In the genomic region with DNA sequence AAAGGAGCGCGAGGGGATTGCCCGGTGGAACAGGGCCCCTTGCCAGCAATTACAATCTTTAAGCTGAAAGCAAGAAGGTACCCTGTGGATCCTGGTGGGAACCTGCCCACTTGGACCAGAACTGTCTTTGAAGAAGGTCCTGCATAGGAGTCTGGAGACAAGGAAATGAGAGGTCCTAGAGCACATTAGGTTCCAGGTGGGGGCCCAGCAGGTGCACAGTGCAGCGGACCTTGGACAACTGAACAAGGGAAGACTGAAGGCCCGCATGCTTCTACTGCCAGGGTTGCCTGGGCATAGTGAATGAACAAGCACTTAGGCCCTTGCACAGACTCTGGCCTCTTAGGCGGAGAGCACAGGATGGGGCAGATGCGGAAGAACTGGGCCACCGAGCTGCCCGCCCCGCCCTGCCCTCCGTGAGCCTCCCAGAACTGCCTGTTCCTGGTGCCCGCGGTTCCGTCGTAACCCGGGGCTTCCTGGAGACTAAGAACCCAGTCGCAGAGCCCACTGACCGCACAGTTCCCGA, we compare ENCODE assay signal across 8 mouse cellular contexts. TPM values are rescaled to one million over a fixed set of nuclear protein-coding genes. Genes with fewer than 3 reads are reported as not detected.
DNase-seq lines count a peak whose midpoint lies in the region; ATAC-seq lines count a peak whose summit lies in the region.

No protein-coding gene starts in this region.

- WGBS in intestine, embryonic 15.5 days, result 4% methylated on average over 19 of the region's 19 CpGs

- DNase-seq in heart, adult 8-10 months (ENCODE audit: low spot score), result peak; percentile 16
- DNase-seq in heart, adult 11 months, result no peak
- DNase-seq in NIH3T3 (ENCODE audit: low read depth), result peak; percentile 42
- no peak for DNase-seq in adrenal gland, postnatal 4 days (ENCODE audit: low spot score in 2 of 2)
- no peak for DNase-seq in thymus, postnatal 36 days

- H3K9ac ChIP-seq in intestine, embryonic 15.5 days, result peak overlapping the region; percentile 75

- peak overlapping the region; percentile 97 for H3K4me2 ChIP-seq in intestine, embryonic 15.5 days (replicated peaks)

- ATAC-seq in erythroblast, adult 5-6 weeks (replicated peaks; ENCODE audit: low FRiP score, poor library complexity, severe bottlenecking), result peak; percentile 50
- peak; percentile 82 for ATAC-seq in intestine, embryonic 15.5 days
- ATAC-seq in megakaryocyte, adult 5-6 weeks (ENCODE audit: poor library complexity, severe bottlenecking), result peak; percentile 64

- no peaks in the 10 kb centered on the region; the same call in 1 of the 2 replicates for H3K27me3 ChIP-seq in intestine, embryonic 15.5 days (replicated peaks)

- no peaks in the 10 kb centered on the region for H3K36me3 ChIP-seq in intestine, embryonic 15.5 days

- peak overlapping the region; percentile 75 for H3K4me3 ChIP-seq in intestine, embryonic 15.5 days (replicated peaks)

- peak overlapping the region; percentile 91 for H3K27ac ChIP-seq in intestine, embryonic 15.5 days

- H3K4me1 ChIP-seq in intestine, embryonic 15.5 days (replicated peaks), result peaks cover 5% of the 10 kb centered on the region

- no peaks in the 10 kb centered on the region for H3K9me3 ChIP-seq in intestine, embryonic 15.5 days

RNA-seq across cellular contexts. Expression of a gene that starts 0.6 kb away (rescaled TPM):
- total RNA-seq in heart, adult 8-10 months (2022), result 1 to 10 TPM; 3.0 to 6.7 (median 5.4) TPM
- 16.1 and 19.6 TPM in 2 replicates for total RNA-seq in erythroblast, adult 5-6 weeks (2015; ENCODE audit: low replicate concordance)
- 15.5 and 18.7 TPM in 2 replicates for total RNA-seq in erythroblast, adult 5-6 weeks (2017; ENCODE audit: low replicate concordance)
- 79.2 and 90.8 TPM in 2 replicates for polyA plus RNA-seq in intestine, embryonic 15.5 days (2015; fragmentation: Nextera tagmentation; extraction: Ambion mirVana)
- 47.2 and 53.9 TPM in 2 replicates for total RNA-seq in megakaryocyte, adult 5-6 weeks (2015)
- 106 and 108 TPM in 2 replicates for total RNA-seq in megakaryocyte, adult 5-6 weeks (2017)
- 10 to 100 TPM; 30.3 to 38.3 TPM for total RNA-seq in adrenal gland, postnatal 4 days (2021)

RNA-seq across cellular contexts. Expression of a gene that starts 15.1 kb away (rescaled TPM):
- 10 to 100 TPM; 26.9 to 35.6 (median 31.4) TPM for total RNA-seq in heart, adult 8-10 months (2022)
- total RNA-seq in erythroblast, adult 5-6 weeks (2015; ENCODE audit: low replicate concordance), result 5.2 and 8.1 TPM in 2 replicates
- 27.6 and 28.2 TPM in 2 replicates for total RNA-seq in erythroblast, adult 5-6 weeks (2017; ENCODE audit: low replicate concordance)
- 71.7 and 72.4 TPM in 2 replicates for polyA plus RNA-seq in intestine, embryonic 15.5 days (2015; fragmentation: Nextera tagmentation; extraction: Ambion mirVana)
- 26.2 and 30.7 TPM in 2 replicates for total RNA-seq in megakaryocyte, adult 5-6 weeks (2015)
- 49.7 and 69.3 TPM in 2 replicates for total RNA-seq in megakaryocyte, adult 5-6 weeks (2017)
- total RNA-seq in adrenal gland, postnatal 4 days (2021), result 10 to 100 TPM; 83.9 to 89.0 TPM

RNA-seq across cellular contexts. Expression of a gene that starts 15.1 kb away (rescaled TPM):
- 10 to 100 TPM; 14.9 to 17.6 (median 17.1) TPM for total RNA-seq in heart, adult 8-10 months (2022)
- 1.3 and 2.9 TPM in 2 replicates for total RNA-seq in erythroblast, adult 5-6 weeks (2015; ENCODE audit: low replicate concordance)
- 9.6 and 15.9 TPM in 2 replicates for total RNA-seq in erythroblast, adult 5-6 weeks (2017; ENCODE audit: low replicate concordance)
- polyA plus RNA-seq in intestine, embryonic 15.5 days (2015; fragmentation: Nextera tagmentation; extraction: Ambion mirVana), result 13.8 and 16.5 TPM in 2 replicates
- total RNA-seq in megakaryocyte, adult 5-6 weeks (2015), result 6.0 and 6.4 TPM in 2 replicates
- total RNA-seq in megakaryocyte, adult 5-6 weeks (2017), result 17.4 TPM in 2 replicates
- 10 to 100 TPM; 28.5 to 28.9 TPM for total RNA-seq in adrenal gland, postnatal 4 days (2021)

RNA-seq across cellular contexts. Expression of a gene that starts 27.7 kb away (rescaled TPM):
- 1 to 10 TPM; 4.6 to 7.5 (median 6.2) TPM for total RNA-seq in heart, adult 8-10 months (2022)
- total RNA-seq in erythroblast, adult 5-6 weeks (2015; ENCODE audit: low replicate concordance), result 4.2 and 7.1 TPM in 2 replicates
- 1.5 and 5.0 TPM in 2 replicates for total RNA-seq in erythroblast, adult 5-6 weeks (2017; ENCODE audit: low replicate concordance)
- polyA plus RNA-seq in intestine, embryonic 15.5 days (2015; fragmentation: Nextera tagmentation; extraction: Ambion mirVana), result 21.8 and 24.0 TPM in 2 replicates
- total RNA-seq in megakaryocyte, adult 5-6 weeks (2015), result 6.7 and 9.4 TPM in 2 replicates
- 6.7 and 8.8 TPM in 2 replicates for total RNA-seq in megakaryocyte, adult 5-6 weeks (2017)
- 10 to 100 TPM; 20.3 to 21.3 TPM for total RNA-seq in adrenal gland, postnatal 4 days (2021)

RNA-seq across cellular contexts. Expression of a gene that starts 40.4 kb away (rescaled TPM):
- total RNA-seq in heart, adult 8-10 months (2022), result 100 to 1,000 TPM in 1 of 4 experiments, 10 to 100 TPM in 3; 89.6 to 108 (median 95.0) TPM
- 17.6 and 33.6 TPM in 2 replicates for total RNA-seq in erythroblast, adult 5-6 weeks (2015; ENCODE audit: low replicate concordance)
- 18.8 and 37.7 TPM in 2 replicates for total RNA-seq in erythroblast, adult 5-6 weeks (2017; ENCODE audit: low replicate concordance)
- 136 and 141 TPM in 2 replicates for polyA plus RNA-seq in intestine, embryonic 15.5 days (2015; fragmentation: Nextera tagmentation; extraction: Ambion mirVana)
- 38.3 and 46.3 TPM in 2 replicates for total RNA-seq in megakaryocyte, adult 5-6 weeks (2015)
- 69.8 and 73.4 TPM in 2 replicates for total RNA-seq in megakaryocyte, adult 5-6 weeks (2017)
- total RNA-seq in adrenal gland, postnatal 4 days (2021), result 10 to 100 TPM; 82.1 to 96.4 TPM

Comparison
In these comparisons a context has a peak if more than half of its experiments do, and no peak if none do; other contexts are left out.
1. DNase-seq: peak in heart, adult 8-10 months (single experiment) and NIH3T3 (single experiment); none in heart, adult 11 months (single experiment), adrenal gland, postnatal 4 days (0 of 2) and thymus, postnatal 36 days (0 of 2).
2. Peak in every context shown above with its lines, with median percentiles within 50 percentile points of each other: ATAC-seq.